Mouse (Mus musculus) erythroblast, adult 5-6 weeks (primary cell): ENCODE results near the gene Fam189b. TPM values are rescaled to one million over a fixed set of nuclear protein-coding genes. Genes with fewer than 3 reads are reported as not detected.

ENCODE experiments used
- ATAC-seq: replicated peaks from 2 replicates; pipeline ENCODE4 v1.8.0; 2016; ENCODE audit warnings: moderate number of reproducible peaks, mild to moderate bottlenecking, moderate TSS enrichment, inconsistent platforms; ENCODE audit not compliant: poor library complexity, low FRiP score, severe bottlenecking
- total RNA-seq, 2 experiments: library from RNA; stranded (forward) in 1 of 2; stranded (reverse) in 1 of 2; fragments of 150-400 nt in 1 of 2; fragments of 200-764, 138-1000 nt in 1 of 2; gene quantifications; 2 replicates each; pipeline versions ENCODE4 v1.2.3 to v1.2.4; 2015 to 2017; ENCODE audit warnings: low replicate concordance in 2 of 2

Fam189b gene
- total RNA-seq, 2 experiments from 2014 or later: 1.8 to 18.6 TPM

GRCm38 (mm10) chr3:89225321-89225815 is 42.4 kb downstream of the Fam189b start:
- no peak for ATAC-seq

DNA sequence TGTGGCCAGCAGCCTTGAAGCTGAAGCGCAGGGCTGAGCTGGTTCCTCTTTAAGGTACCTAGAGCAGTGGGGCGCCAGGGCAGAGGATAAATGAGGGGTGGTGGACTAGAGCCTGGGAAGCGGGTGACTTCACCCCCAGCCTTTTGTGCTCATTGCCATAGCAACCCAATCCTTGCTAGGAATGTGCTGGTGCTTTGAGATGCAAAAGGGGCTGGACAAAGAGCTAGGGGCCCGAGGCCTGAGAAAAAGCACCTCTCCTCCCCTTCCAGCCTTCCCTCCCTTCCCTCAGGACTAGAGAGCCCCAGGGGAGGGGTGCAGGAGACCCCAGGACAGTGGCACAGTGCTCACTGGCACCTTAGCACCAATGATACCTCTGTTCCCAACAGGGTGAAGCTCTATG is 43.0 kb downstream of the Fam189b start:
- ATAC-seq: no peak

DNA sequence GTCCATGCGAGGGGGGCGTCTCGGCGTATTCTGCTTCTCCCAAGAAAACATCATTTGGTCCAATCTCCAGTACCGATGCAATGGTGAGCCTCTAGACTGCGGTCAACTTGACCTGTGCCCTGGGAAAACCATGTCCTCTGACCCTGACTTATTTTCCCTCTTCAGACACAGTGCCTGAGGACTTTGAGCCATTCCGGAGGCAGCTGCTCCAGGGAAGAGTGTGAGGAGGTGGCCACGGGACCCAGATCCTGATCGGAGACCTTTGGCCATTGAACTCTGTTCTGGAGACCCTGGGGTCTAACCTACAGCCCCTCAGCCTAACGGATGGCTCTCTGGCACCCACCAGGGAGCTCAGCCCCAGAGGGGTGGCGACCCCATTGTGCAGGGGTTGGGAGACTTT is 43.4 kb downstream of the Fam189b start:
- no peak for ATAC-seq

GRCm38 (mm10) chr3:89226900-89227299 is 44.0 kb downstream of the Fam189b start, which contains the start of gene Mtx1:
Gene Mtx1 (minus strand): TSS chr3:89227088.
- no peak for ATAC-seq

GRCm38 (mm10) chr3:89227307-89228179 is 44.6 kb downstream of the Fam189b start:
- ATAC-seq: 0 out of 2 replicates have a peak, but pooled peaks have one; percentile 8

DNA sequence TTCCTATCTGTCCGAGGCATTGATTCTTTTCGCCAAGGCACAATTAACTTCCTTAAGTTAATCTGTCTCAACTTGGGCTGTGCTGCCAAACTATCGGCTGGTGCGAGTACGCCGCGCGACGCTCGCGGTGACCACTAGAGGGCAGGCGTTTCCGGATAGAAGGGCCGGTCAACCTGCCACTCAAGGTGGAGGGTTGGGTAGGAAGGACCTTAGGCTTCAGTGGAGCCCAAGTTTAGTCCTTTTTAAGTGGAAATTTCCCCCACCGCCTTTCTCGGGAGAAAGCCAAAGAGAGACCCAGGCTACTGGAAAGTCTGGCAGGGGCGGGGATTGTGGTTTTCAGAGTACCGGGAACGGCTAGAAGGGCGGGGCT is 45.2 kb downstream of the Fam189b start:
- peak; percentile 86 for ATAC-seq

- ATAC-seq: no peak
Observed at GRCm38 (mm10) chr3:89228836-89229235, 45.9 kb downstream of the Fam189b start, which contains the start of gene Muc1. Gene Muc1 (plus strand): TSS chr3:89229057.

DNA sequence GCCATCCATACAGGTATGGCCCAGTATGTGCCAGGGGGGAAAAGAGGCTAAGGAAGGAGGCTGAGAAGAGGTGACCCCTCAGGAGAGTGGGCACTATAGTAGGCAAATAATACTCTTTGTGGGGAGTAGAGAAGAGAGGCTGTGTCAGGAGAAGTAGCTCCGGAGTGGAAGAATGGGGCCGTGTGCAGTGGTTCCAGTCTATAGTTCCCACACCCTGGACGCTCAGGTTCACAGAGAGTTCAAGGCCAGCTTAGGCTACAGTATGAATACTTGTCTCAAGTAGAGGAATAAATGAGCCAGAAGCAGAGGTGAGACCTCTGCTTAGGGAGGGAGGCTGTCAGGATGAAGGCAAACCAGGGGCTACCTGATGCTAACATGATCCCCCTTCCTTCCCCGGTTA is 46.3 kb downstream of the Fam189b start:
- ATAC-seq: no peak

- no peak for ATAC-seq
Observed at GRCm38 (mm10) chr3:89230561-89230960, 47.6 kb downstream of the Fam189b start.

GRCm38 (mm10) chr3:89231345-89231744 is 48.4 kb downstream of the Fam189b start:
- ATAC-seq: no peak

GRCm38 (mm10) chr3:89231772-89232275 is 48.9 kb downstream of the Fam189b start:
- no peak for ATAC-seq

GRCm38 (mm10) chr3:89232614-89233013 is 49.7 kb downstream of the Fam189b start:
- no peak for ATAC-seq

- no peak for ATAC-seq
Observed at GRCm38 (mm10) chr3:89233562-89234110, 50.7 kb downstream of the Fam189b start.

GRCm38 (mm10) chr3:89236516-89236915 is 53.6 kb downstream of the Fam189b start:
- ATAC-seq: no peak

DNA sequence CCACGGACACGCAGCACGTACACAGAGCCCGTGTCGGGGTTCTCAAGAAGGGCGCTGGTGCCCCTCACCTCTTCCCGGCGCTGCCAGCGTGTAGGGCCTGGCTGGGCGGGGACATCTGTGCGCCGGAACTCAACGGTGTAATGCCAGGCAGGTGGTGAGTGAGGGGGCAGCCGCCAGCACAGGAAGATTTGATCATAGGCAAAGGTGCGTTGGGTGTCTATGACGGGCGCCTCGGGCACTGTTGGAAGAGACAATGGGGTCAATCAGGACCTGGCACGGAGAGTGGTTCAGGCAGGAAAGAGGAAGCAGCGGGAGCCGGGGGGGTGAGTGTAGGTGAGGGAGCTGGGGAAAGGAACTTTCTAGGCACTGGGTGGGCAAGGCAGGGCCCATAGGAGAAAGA is 54.7 kb downstream of the Fam189b start:
- ATAC-seq: no peak

GRCm38 (mm10) chr3:89238494-89238893 is 55.6 kb downstream of the Fam189b start:
- no peak for ATAC-seq

Other genes with a start within 250 kb of the Fam189b start
- 21.1 and 22.5 TPM in 2 replicates for gene Ash1l, start 232.5 kb upstream of the Fam189b start, total RNA-seq (2015; ENCODE audit: low replicate concordance)
- gene Ash1l, start 232.5 kb upstream of the Fam189b start, total RNA-seq (2017; ENCODE audit: low replicate concordance): 18.2 and 25.5 TPM in 2 replicates
- 40.2 and 46.2 TPM in 2 replicates for gene Dap3, start 232.0 kb upstream of the Fam189b start, total RNA-seq (2015; ENCODE audit: low replicate concordance)
- gene Dap3, start 232.0 kb upstream of the Fam189b start, total RNA-seq (2017; ENCODE audit: low replicate concordance): 27.0 and 28.7 TPM in 2 replicates
- gene Rusc1, start 89.8 kb upstream of the Fam189b start, total RNA-seq (2015; ENCODE audit: low replicate concordance): 0.38 and 2.5 TPM in 2 replicates
- 1.6 and 5.6 TPM in 2 replicates for gene Rusc1, start 89.8 kb upstream of the Fam189b start, total RNA-seq (2017; ENCODE audit: low replicate concordance)
- not detected in 2 replicates for gene Gm43738, start 82.0 kb upstream of the Fam189b start, total RNA-seq (2015; ENCODE audit: low replicate concordance)
- not detected in 2 replicates for gene Gm43738, start 82.0 kb upstream of the Fam189b start, total RNA-seq (2017; ENCODE audit: low replicate concordance)
- gene Fdps, start 81.2 kb upstream of the Fam189b start, total RNA-seq (2015; ENCODE audit: low replicate concordance): 17.1 and 33.6 TPM in 2 replicates
- 30.1 and 47.8 TPM in 2 replicates for gene Fdps, start 81.2 kb upstream of the Fam189b start, total RNA-seq (2017; ENCODE audit: low replicate concordance)
- 22.5 and 23.4 TPM in 2 replicates for gene Pklr, start 47.0 kb upstream of the Fam189b start, total RNA-seq (2015; ENCODE audit: low replicate concordance)
- 5.6 and 5.7 TPM in 2 replicates for gene Pklr, start 47.0 kb upstream of the Fam189b start, total RNA-seq (2017; ENCODE audit: low replicate concordance)
- gene Hcn3, start 22.9 kb upstream of the Fam189b start, total RNA-seq (2015; ENCODE audit: low replicate concordance): not detected in 2 replicates
- 1.3 TPM in 1 of 2 replicates, not detected in the other for gene Hcn3, start 22.9 kb upstream of the Fam189b start, total RNA-seq (2017; ENCODE audit: low replicate concordance)
- 16.3 and 37.9 TPM in 2 replicates for gene Clk2, start 18.3 kb upstream of the Fam189b start, total RNA-seq (2015; ENCODE audit: low replicate concordance)
- gene Clk2, start 18.3 kb upstream of the Fam189b start, total RNA-seq (2017; ENCODE audit: low replicate concordance): 24.4 and 47.4 TPM in 2 replicates
- gene Scamp3, start 5.7 kb upstream of the Fam189b start, total RNA-seq (2015; ENCODE audit: low replicate concordance): 20.3 and 24.0 TPM in 2 replicates
- 3.5 and 5.8 TPM in 2 replicates for gene Scamp3, start 5.7 kb upstream of the Fam189b start, total RNA-seq (2017; ENCODE audit: low replicate concordance)
- 11.1 and 18.8 TPM in 2 replicates for gene Gba, start 19.8 kb downstream of the Fam189b start, total RNA-seq (2015; ENCODE audit: low replicate concordance)
- 12.9 and 13.2 TPM in 2 replicates for gene Gba, start 19.8 kb downstream of the Fam189b start, total RNA-seq (2017; ENCODE audit: low replicate concordance)
- not detected in 2 replicates for gene Thbs3, start 32.0 kb downstream of the Fam189b start, total RNA-seq (2015; ENCODE audit: low replicate concordance)
- 1.7 TPM in 1 of 2 replicates, not detected in the other for gene Thbs3, start 32.0 kb downstream of the Fam189b start, total RNA-seq (2017; ENCODE audit: low replicate concordance)
- 4.0 and 13.4 TPM in 2 replicates for gene Mtx1, start 43.9 kb downstream of the Fam189b start, total RNA-seq (2015; ENCODE audit: low replicate concordance)
- gene Mtx1, start 43.9 kb downstream of the Fam189b start, total RNA-seq (2017; ENCODE audit: low replicate concordance): 8.6 and 13.4 TPM in 2 replicates
- gene Muc1, start 45.9 kb downstream of the Fam189b start, total RNA-seq (2015; ENCODE audit: low replicate concordance): not detected in 2 replicates
- gene Muc1, start 45.9 kb downstream of the Fam189b start, total RNA-seq (2017; ENCODE audit: low replicate concordance): not detected in 2 replicates
- 47.0 and 49.8 TPM in 2 replicates for gene Krtcap2, start 62.8 kb downstream of the Fam189b start, total RNA-seq (2015; ENCODE audit: low replicate concordance)
- gene Krtcap2, start 62.8 kb downstream of the Fam189b start, total RNA-seq (2017; ENCODE audit: low replicate concordance): 17.8 and 31.8 TPM in 2 replicates
- gene Trim46, start 63.2 kb downstream of the Fam189b start, total RNA-seq (2015; ENCODE audit: low replicate concordance): not detected in 2 replicates
- not detected in 2 replicates for gene Trim46, start 63.2 kb downstream of the Fam189b start, total RNA-seq (2017; ENCODE audit: low replicate concordance)
- gene Dpm3, start 76.2 kb downstream of the Fam189b start, total RNA-seq (2015; ENCODE audit: low replicate concordance): 16.1 and 42.3 TPM in 2 replicates
- 4.3 TPM in 1 of 2 replicates, not detected in the other for gene Dpm3, start 76.2 kb downstream of the Fam189b start, total RNA-seq (2017; ENCODE audit: low replicate concordance)
- 8.8 and 12.9 TPM in 2 replicates for gene Slc50a1, start 87.4 kb downstream of the Fam189b start, total RNA-seq (2015; ENCODE audit: low replicate concordance)
- gene Slc50a1, start 87.4 kb downstream of the Fam189b start, total RNA-seq (2017; ENCODE audit: low replicate concordance): 10.9 and 11.5 TPM in 2 replicates
- not detected in 2 replicates for gene Efna1, start 98.0 kb downstream of the Fam189b start, total RNA-seq (2015; ENCODE audit: low replicate concordance)
- not detected in 2 replicates for gene Efna1, start 98.0 kb downstream of the Fam189b start, total RNA-seq (2017; ENCODE audit: low replicate concordance)
- not detected in 2 replicates for gene Efna3, start 139.8 kb downstream of the Fam189b start, total RNA-seq (2015; ENCODE audit: low replicate concordance)
- gene Efna3, start 139.8 kb downstream of the Fam189b start, total RNA-seq (2017; ENCODE audit: low replicate concordance): not detected in 2 replicates
- not detected in 2 replicates for gene Efna4, start 154.9 kb downstream of the Fam189b start, total RNA-seq (2015; ENCODE audit: low replicate concordance)
- gene Efna4, start 154.9 kb downstream of the Fam189b start, total RNA-seq (2017; ENCODE audit: low replicate concordance): not detected in 2 replicates
- 25.3 and 34.2 TPM in 2 replicates for gene Adam15, start 166.9 kb downstream of the Fam189b start, total RNA-seq (2015; ENCODE audit: low replicate concordance)
- gene Adam15, start 166.9 kb downstream of the Fam189b start, total RNA-seq (2017; ENCODE audit: low replicate concordance): 5.0 and 14.1 TPM in 2 replicates
- gene Dcst2, start 178.8 kb downstream of the Fam189b start, total RNA-seq (2015; ENCODE audit: low replicate concordance): not detected in 2 replicates
- gene Dcst2, start 178.8 kb downstream of the Fam189b start, total RNA-seq (2017; ENCODE audit: low replicate concordance): not detected in 2 replicates
- not detected in 2 replicates for gene Dcst1, start 182.1 kb downstream of the Fam189b start, total RNA-seq (2015; ENCODE audit: low replicate concordance)
- gene Dcst1, start 182.1 kb downstream of the Fam189b start, total RNA-seq (2017; ENCODE audit: low replicate concordance): not detected in 2 replicates
- gene Zbtb7b, start 211.6 kb downstream of the Fam189b start, total RNA-seq (2015; ENCODE audit: low replicate concordance): 5.8 and 7.7 TPM in 2 replicates
- gene Zbtb7b, start 211.6 kb downstream of the Fam189b start, total RNA-seq (2017; ENCODE audit: low replicate concordance): 5.4 and 15.2 TPM in 2 replicates
- 0.63 and 3.7 TPM in 2 replicates for gene Lenep, start 219.7 kb downstream of the Fam189b start, total RNA-seq (2015; ENCODE audit: low replicate concordance)
- gene Lenep, start 219.7 kb downstream of the Fam189b start, total RNA-seq (2017; ENCODE audit: low replicate concordance): 0.17 TPM in 1 of 2 replicates, not detected in the other
- gene Flad1, start 228.7 kb downstream of the Fam189b start, total RNA-seq (2015; ENCODE audit: low replicate concordance): 2.1 and 6.3 TPM in 2 replicates
- gene Flad1, start 228.7 kb downstream of the Fam189b start, total RNA-seq (2017; ENCODE audit: low replicate concordance): 1.8 and 3.1 TPM in 2 replicates
- gene Cks1b, start 235.2 kb downstream of the Fam189b start, total RNA-seq (2015; ENCODE audit: low replicate concordance): 67.9 and 79.9 TPM in 2 replicates
- 37.4 and 42.1 TPM in 2 replicates for gene Cks1b, start 235.2 kb downstream of the Fam189b start, total RNA-seq (2017; ENCODE audit: low replicate concordance)
- gene Shc1, start 235.3 kb downstream of the Fam189b start, total RNA-seq (2015; ENCODE audit: low replicate concordance): 14.4 and 25.2 TPM in 2 replicates
- gene Shc1, start 235.3 kb downstream of the Fam189b start, total RNA-seq (2017; ENCODE audit: low replicate concordance): 21.3 and 24.1 TPM in 2 replicates
- 9.8 and 11.5 TPM in 2 replicates for gene Pygo2, start 247.1 kb downstream of the Fam189b start, total RNA-seq (2015; ENCODE audit: low replicate concordance)
- gene Pygo2, start 247.1 kb downstream of the Fam189b start, total RNA-seq (2017; ENCODE audit: low replicate concordance): 5.6 and 12.4 TPM in 2 replicates